Mouse (Mus musculus): ENCODE results near the gene Thra. TPM values are rescaled to one million over a fixed set of nuclear protein-coding genes. Genes with fewer than 3 reads are reported as not detected.

The Thra gene
- polyA plus RNA-seq (2016; fragmentation: Nextera tagmentation; extraction: Ambion mirVana), result 6.3 and 11.6 TPM in 2 replicates

DNA sequence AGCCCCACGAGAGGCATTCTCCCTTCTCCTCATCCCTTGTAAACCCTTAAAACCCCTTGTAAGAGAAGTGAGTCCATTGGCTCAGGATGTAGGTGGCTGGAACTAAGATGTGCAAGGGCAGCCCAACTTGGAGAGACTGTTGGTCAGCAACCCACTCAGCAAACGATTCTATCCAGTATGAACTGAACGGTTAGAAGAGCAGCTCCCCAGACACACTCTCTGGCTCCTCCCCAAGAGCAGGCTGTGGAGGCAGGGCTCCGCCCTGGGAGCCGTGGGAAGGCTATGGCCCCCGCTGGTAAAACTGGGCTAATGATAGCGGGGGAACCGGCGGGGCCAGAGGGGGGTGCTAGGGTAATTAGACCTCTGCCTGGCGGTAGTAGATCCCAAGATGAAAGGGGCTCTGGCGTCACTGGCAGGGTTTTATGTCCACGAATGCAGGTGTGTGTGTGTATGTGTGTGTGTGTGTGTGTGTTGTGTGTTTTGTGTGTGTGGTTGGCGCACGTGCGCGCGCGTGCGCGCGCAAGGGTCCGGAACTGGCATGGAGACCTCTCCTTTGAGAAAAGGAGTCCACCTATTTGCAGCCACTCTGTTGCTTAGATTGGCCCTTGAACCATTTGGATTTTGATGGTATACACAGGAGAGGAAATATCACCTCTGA is at the start of gene Thra:
Gene Thra (plus strand): TSS at position 246 of the 658 bp plus-strand sequence.
- H3K27ac ChIP-seq, result peak within 1 kb of the TSS; percentile 97
- H3K9me3 ChIP-seq (replicated peaks), result no peaks in the 10 kb centered on the region
- H3K4me1 ChIP-seq, result peaks cover 68% of the 10 kb centered on the region
- H3K4me3 ChIP-seq, result peak within 1 kb of the TSS; percentile 94
- peak; percentile 81 for DNase-seq (ENCODE audit: low spot score)
- H3K27me3 ChIP-seq (ENCODE audit: low read depth, poor library complexity, severe bottlenecking), result no peaks in the 10 kb centered on the region
- under 1% methylated on average over 22 of the region's 22 CpGs for WGBS
- no peaks in the 10 kb centered on the region for H3K36me3 ChIP-seq

- 84% methylated on average over 13 of the region's 13 CpGs for WGBS
These were observed 47.2 kb upstream of the Thra start for GRCm38 (mm10) chr11:98693201-98693600.

GRCm38 (mm10) chr11:98693746-98694145 is 46.7 kb upstream of the Thra start:
- Histone ChIP-seq H3K27me3 (ENCODE audit: low read depth, poor library complexity, severe bottlenecking) (no peaks in the 10 kb centered on the region), H3K36me3 (peaks cover 86% of the 10 kb centered on the region)

More at GRCm38 (mm10) chr11:98693201-98693600, 47.2 kb upstream of the Thra start:
- no peak overlapping the region for H3K4me3 ChIP-seq
- H3K9me3 ChIP-seq (replicated peaks), result no peaks in the 10 kb centered on the region
- no peaks in the 10 kb centered on the region for H3K27me3 ChIP-seq (ENCODE audit: low read depth, poor library complexity, severe bottlenecking)
- H3K27ac ChIP-seq, result no peak overlapping the region
- H3K36me3 ChIP-seq, result peaks cover 91% of the 10 kb centered on the region
- H3K4me1 ChIP-seq, result no peaks in the 10 kb centered on the region
- no peak for DNase-seq (ENCODE audit: low spot score)

DNA sequence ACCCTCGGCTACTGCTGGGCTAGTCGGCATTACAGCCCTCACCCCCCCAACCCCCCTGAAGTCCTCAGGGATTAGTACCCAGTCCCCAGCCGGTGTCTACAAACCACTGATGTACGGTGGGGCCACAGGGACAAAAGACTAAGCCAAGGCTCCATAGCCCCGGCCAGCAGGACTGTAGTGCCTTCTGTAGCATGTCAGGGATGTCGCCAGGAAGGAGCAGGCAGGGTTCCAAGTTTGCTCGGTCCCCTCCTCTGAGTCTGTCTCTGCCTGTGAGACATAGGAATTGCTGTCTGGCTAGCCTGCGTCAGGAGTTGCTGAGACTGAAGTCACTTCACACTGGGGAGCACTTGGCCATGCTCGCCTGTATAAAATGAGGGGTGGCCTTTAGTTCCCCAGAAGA is 46.1 kb upstream of the Thra start:
- Histone ChIP-seq H3K4me1 (no peaks in the 10 kb centered on the region), H3K4me3 (no peak overlapping the region), H3K36me3 (peaks cover 82% of the 10 kb centered on the region), H3K27ac (no peak overlapping the region), H3K27me3 (ENCODE audit: low read depth, poor library complexity, severe bottlenecking) (no peaks in the 10 kb centered on the region), H3K9me3 (replicated peaks) (no peaks in the 10 kb centered on the region)
- no peak for DNase-seq (ENCODE audit: low spot score)
- WGBS, result 90% methylated on average over 9 of the region's 9 CpGs

More at GRCm38 (mm10) chr11:98693746-98694145, 46.7 kb upstream of the Thra start:
- H3K4me1 ChIP-seq, result no peaks in the 10 kb centered on the region
- H3K4me3 ChIP-seq, result no peak overlapping the region
- WGBS, result 95% methylated on average over 9 of the region's 9 CpGs
- no peak for DNase-seq (ENCODE audit: low spot score)
- H3K9me3 ChIP-seq (replicated peaks), result no peaks in the 10 kb centered on the region
- H3K27ac ChIP-seq, result no peak overlapping the region

- peaks cover 71% of the 10 kb centered on the region for H3K36me3 ChIP-seq
- peaks cover 5% of the 10 kb centered on the region; the same call in 1 of the 2 replicates for H3K4me1 ChIP-seq
- no peak overlapping the region for H3K4me3 ChIP-seq
- no peak for DNase-seq (ENCODE audit: low spot score)
- WGBS, result 82% methylated on average over 14 of the region's 14 CpGs
- no peak overlapping the region for H3K27ac ChIP-seq
- H3K27me3 ChIP-seq (ENCODE audit: low read depth, poor library complexity, severe bottlenecking), result 0 out of 2 replicates have a peak, but pooled peaks cover 2% of the 10 kb centered on the region
- H3K9me3 ChIP-seq (replicated peaks), result no peaks in the 10 kb centered on the region
These were observed 45.0 kb upstream of the Thra start for GRCm38 (mm10) chr11:98695408-98695807.

GRCm38 (mm10) chr11:98696454-98697216 is 43.8 kb upstream of the Thra start:
- peaks cover 18% of the 10 kb centered on the region for H3K4me1 ChIP-seq
- WGBS, result 89% methylated on average over 14 of the region's 14 CpGs
- no peaks in the 10 kb centered on the region for H3K9me3 ChIP-seq (replicated peaks)
- H3K27me3 ChIP-seq (ENCODE audit: low read depth, poor library complexity, severe bottlenecking), result peaks cover 14% of the 10 kb centered on the region; the same call in 1 of the 2 replicates
- H3K36me3 ChIP-seq, result peaks cover 59% of the 10 kb centered on the region
- H3K4me3 ChIP-seq, result no peak overlapping the region
- DNase-seq (ENCODE audit: low spot score), result no peak
- no peak overlapping the region for H3K27ac ChIP-seq

DNA sequence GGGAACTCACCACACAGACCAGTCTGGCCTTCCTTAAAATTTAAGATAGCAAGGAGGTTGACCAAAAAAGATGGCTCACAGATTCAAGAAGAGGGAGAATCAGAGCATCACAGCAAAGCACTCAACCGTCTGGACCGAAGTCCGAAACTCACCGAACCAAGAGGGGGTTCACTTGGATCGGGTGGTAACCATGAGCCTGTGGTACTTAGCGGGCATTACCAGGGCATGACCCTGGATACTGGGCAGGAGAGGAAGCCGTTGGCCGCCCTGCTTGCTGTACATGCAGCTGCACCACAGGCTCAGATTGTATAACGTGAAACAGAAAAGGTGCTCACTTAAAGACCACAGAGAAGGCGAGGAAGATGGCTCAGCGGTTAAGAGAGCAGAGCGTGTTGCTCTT is 43.2 kb upstream of the Thra start:
- Histone ChIP-seq H3K4me1 (peaks cover 23% of the 10 kb centered on the region), H3K36me3 (peaks cover 53% of the 10 kb centered on the region), H3K27me3 (ENCODE audit: low read depth, poor library complexity, severe bottlenecking) (peaks cover 20% of the 10 kb centered on the region; the same call in 1 of the 2 replicates), H3K9me3 (replicated peaks) (no peaks in the 10 kb centered on the region), H3K27ac (no peak overlapping the region), H3K4me3 (no peak overlapping the region)
- DNase-seq (ENCODE audit: low spot score), result no peak
- WGBS, result 92% methylated on average over 12 of the region's 12 CpGs

- peaks cover 22% of the 10 kb centered on the region; the same call in 1 of the 2 replicates for H3K27me3 ChIP-seq (ENCODE audit: low read depth, poor library complexity, severe bottlenecking)
- H3K36me3 ChIP-seq, result peaks cover 37% of the 10 kb centered on the region
- H3K9me3 ChIP-seq (replicated peaks), result no peaks in the 10 kb centered on the region
- no peak overlapping the region for H3K27ac ChIP-seq
- H3K4me1 ChIP-seq, result peaks cover 28% of the 10 kb centered on the region
- DNase-seq (ENCODE audit: low spot score), result no peak
- WGBS, result 87% methylated on average over 16 of the region's 16 CpGs
- H3K4me3 ChIP-seq, result no peak overlapping the region
These were observed 41.4 kb upstream of the Thra start for GRCm38 (mm10) chr11:98698849-98699640.

GRCm38 (mm10) chr11:98699911-98700310 is 40.5 kb upstream of the Thra start:
- no peaks in the 10 kb centered on the region for H3K9me3 ChIP-seq (replicated peaks)
- H3K4me3 ChIP-seq, result no peak overlapping the region
- H3K27ac ChIP-seq, result no peak overlapping the region
- H3K27me3 ChIP-seq (ENCODE audit: low read depth, poor library complexity, severe bottlenecking), result peaks cover 22% of the 10 kb centered on the region; the same call in 1 of the 2 replicates
- peak; percentile 81 for DNase-seq (ENCODE audit: low spot score)
- peaks cover 28% of the 10 kb centered on the region for H3K4me1 ChIP-seq
- H3K36me3 ChIP-seq, result peaks cover 37% of the 10 kb centered on the region
- 40% methylated on average over 4 of the region's 4 CpGs for WGBS

DNA sequence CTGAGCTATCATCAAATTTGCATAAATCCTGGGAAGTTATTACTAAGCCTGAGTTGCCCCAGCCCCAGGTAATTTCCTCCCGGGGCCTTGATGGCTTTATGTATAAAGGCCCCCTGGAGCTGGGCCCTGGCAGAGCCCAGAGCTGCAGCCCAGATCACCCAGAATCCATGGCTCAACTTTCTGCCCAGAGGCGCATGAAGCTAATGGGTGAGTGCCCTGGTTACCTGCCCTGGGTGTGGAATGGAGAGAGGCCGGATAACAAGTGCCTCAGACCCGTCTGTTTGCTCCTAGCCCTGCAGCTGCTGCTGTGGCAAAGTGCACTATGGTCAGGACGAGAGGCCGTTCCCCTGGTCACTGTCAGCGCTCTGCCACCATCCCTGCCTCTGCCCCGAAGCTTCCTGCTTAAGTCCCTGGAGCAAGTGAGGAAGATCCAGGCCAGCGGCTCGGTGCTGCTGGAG is 39.2 kb upstream of the Thra start, which contains the start of gene Csf3:
Gene Csf3 (plus strand): TSS at position 51 of the 458 bp plus-strand sequence.
- WGBS, result 42% methylated on average over 10 of the region's 10 CpGs
- H3K9me3 ChIP-seq (replicated peaks), result no peaks in the 10 kb centered on the region
- peaks cover 22% of the 10 kb centered on the region; the same call in 1 of the 2 replicates for H3K27me3 ChIP-seq (ENCODE audit: low read depth, poor library complexity, severe bottlenecking)
- H3K4me1 ChIP-seq, result peaks cover 28% of the 10 kb centered on the region
- peak within 1 kb of the TSS; percentile 21; the same call in 1 of the 2 replicates for H3K27ac ChIP-seq
- H3K36me3 ChIP-seq, result peaks cover 37% of the 10 kb centered on the region
- no peak for DNase-seq (ENCODE audit: low spot score)
- H3K4me3 ChIP-seq, result no peak within 1 kb of the TSS

- 71% methylated on average over 5 of the region's 5 CpGs for WGBS
- H3K27ac ChIP-seq, result no peak overlapping the region
These were observed 38.1 kb upstream of the Thra start for GRCm38 (mm10) chr11:98702323-98702722.

DNA sequence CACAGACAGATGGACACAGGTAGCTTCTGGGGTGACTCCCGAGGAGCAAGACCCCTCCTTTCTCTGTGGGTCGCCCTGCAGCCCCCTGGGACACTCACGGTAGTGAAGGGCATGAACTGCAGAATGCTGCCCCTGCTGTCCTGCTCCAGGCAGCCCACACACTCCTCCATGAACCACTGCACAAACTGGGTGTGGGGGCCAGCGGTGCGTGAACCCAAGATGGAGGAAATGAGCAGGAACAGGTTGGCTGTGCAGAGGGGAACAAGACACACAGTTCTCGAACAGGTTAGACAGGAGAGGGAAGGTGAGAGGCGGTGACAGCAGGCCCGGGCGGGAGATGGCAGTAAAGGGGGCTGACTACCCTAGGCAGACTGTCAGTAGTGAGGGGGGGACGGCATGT is 35.4 kb upstream of the Thra start:
- 92% methylated on average over 10 of the region's 10 CpGs for WGBS

More at GRCm38 (mm10) chr11:98702323-98702722, 38.1 kb upstream of the Thra start:
- Histone ChIP-seq H3K36me3 (peaks cover 39% of the 10 kb centered on the region), H3K9me3 (replicated peaks) (no peaks in the 10 kb centered on the region), H3K4me1 (peaks cover 28% of the 10 kb centered on the region), H3K27me3 (ENCODE audit: low read depth, poor library complexity, severe bottlenecking) (peaks cover 22% of the 10 kb centered on the region; the same call in 1 of the 2 replicates), H3K4me3 (no peak overlapping the region)
- DNase-seq (ENCODE audit: low spot score), result no peak

More for the DNA sequence above, 35.4 kb upstream of the Thra start:
- DNase-seq (ENCODE audit: low spot score), result no peak
- H3K27ac ChIP-seq, result no peak overlapping the region
- H3K27me3 ChIP-seq (ENCODE audit: low read depth, poor library complexity, severe bottlenecking), result peaks cover 22% of the 10 kb centered on the region; the same call in 1 of the 2 replicates
- peaks cover 62% of the 10 kb centered on the region for H3K36me3 ChIP-seq
- H3K4me1 ChIP-seq, result peaks cover 27% of the 10 kb centered on the region
- no peak overlapping the region for H3K4me3 ChIP-seq
- no peaks in the 10 kb centered on the region for H3K9me3 ChIP-seq (replicated peaks)

Measured in limb, embryonic 10.5 days (tissue).